Mouse (Mus musculus) midbrain, embryonic 13.5 days (tissue): ENCODE results near the gene Adora1. TPM values are rescaled to one million over a fixed set of nuclear protein-coding genes. Genes with fewer than 3 reads are reported as not detected.

ENCODE experiments used
- ATAC-seq: fragments of 200-750 bp; cut with Nextera tagmentation; 2 replicates; pipeline ENCODE4 v1.8.0; 2017; ENCODE audit warnings: mild to moderate bottlenecking, moderate TSS enrichment, moderate library complexity
- H3K27ac ChIP-seq: fragments of 300-500 bp; sonication (generic); 2 replicates; pipeline ENCODE4 v1.5.1; 2015; ENCODE audit warnings: inconsistent platforms, mild to moderate bottlenecking, moderate library complexity
- H3K27me3 ChIP-seq: fragments of 300-500 bp; sonication (generic); 2 replicates; pipeline ENCODE4 v1.6.1; 2015; ENCODE audit warnings: mild to moderate bottlenecking, inconsistent platforms
- H3K36me3 ChIP-seq: fragments of 300-500 bp; sonication (generic); 2 replicates; pipeline ENCODE4 v1.6.1; 2015; ENCODE audit warnings: mild to moderate bottlenecking, inconsistent platforms
- H3K4me1 ChIP-seq: fragments of 300-500 bp; sonication (generic); replicated peaks from 2 replicates; pipeline ENCODE4 v1.6.1; 2015; ENCODE audit warnings: inconsistent platforms
- H3K4me2 ChIP-seq: fragments of 300-500 bp; sonication (generic); replicated peaks from 2 replicates; pipeline ENCODE4 v1.6.1; 2015; ENCODE audit warnings: moderate library complexity, mild to moderate bottlenecking, inconsistent platforms
- H3K4me3 ChIP-seq: fragments of 300-500 bp; sonication (generic); replicated peaks from 2 replicates; pipeline ENCODE4 v1.5.1; 2015; ENCODE audit warnings: mild to moderate bottlenecking, inconsistent platforms
- H3K9ac ChIP-seq: fragments of 300-500 bp; sonication (generic); replicated peaks from 2 replicates; pipeline ENCODE4 v1.6.1; 2015; ENCODE audit warnings: mild to moderate bottlenecking, inconsistent platforms
- H3K9me3 ChIP-seq: fragments of 300-500 bp; sonication (generic); 2 replicates; pipeline ENCODE4 v1.6.1; 2016; ENCODE audit warnings: mild to moderate bottlenecking, inconsistent platforms
- WGBS: fragments of 180-500 bp; shearing (Covaris S2); methylation state at CpG from one replicate; pipeline ENCODE4 v1.1.7; 2015; 5-methylcytosine and 5-hydroxymethylcytosine counted together
- polyA plus RNA-seq: library from polyadenylated mRNA; unstranded; fragments of >200 nt; fragmentation: Nextera tagmentation; extraction: Ambion mirVana; gene quantifications from 2 replicates; pipeline ENCODE4 v1.2.1, GENCODE M21; 2015

Adora1 gene
- polyA plus RNA-seq, 1 experiment from 2014 or later: 4.6 TPM

DNA sequence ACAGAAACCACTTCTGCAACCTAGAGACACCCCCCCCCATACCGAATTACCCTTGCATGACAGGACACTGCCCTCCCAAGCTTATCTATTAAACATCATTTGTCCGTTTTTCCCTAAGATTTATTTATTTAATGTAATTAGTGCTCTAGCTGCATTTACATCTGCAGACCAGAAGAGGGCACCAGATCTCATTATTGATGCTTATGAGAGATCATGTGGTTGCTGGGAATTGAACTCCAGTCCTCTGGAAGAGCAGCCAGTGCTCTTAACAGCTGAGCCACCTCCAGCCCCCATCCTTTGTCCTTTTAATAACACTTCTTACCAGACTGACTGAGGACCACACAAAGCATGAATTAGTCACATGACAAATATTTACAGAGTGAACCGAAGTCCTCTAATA lies 80.6 kb downstream of the Adora1 start:
- no peak for ATAC-seq
- Histone ChIP-seq H3K9me3 (peaks cover 3% of the 10 kb centered on the region; the same call in 1 of the 2 replicates), H3K9ac (no peak overlapping the region), H3K27ac (no peak overlapping the region), H3K36me3 (no peaks in the 10 kb centered on the region), H3K4me2 (no peak overlapping the region), H3K4me1 (no peaks in the 10 kb centered on the region), H3K4me3 (no peak overlapping the region), H3K27me3 (0 out of 2 replicates have a peak, but pooled peaks cover 10% of the 10 kb centered on the region)
- 56% methylated on average over 3 of the region's 3 CpGs for WGBS

DNA sequence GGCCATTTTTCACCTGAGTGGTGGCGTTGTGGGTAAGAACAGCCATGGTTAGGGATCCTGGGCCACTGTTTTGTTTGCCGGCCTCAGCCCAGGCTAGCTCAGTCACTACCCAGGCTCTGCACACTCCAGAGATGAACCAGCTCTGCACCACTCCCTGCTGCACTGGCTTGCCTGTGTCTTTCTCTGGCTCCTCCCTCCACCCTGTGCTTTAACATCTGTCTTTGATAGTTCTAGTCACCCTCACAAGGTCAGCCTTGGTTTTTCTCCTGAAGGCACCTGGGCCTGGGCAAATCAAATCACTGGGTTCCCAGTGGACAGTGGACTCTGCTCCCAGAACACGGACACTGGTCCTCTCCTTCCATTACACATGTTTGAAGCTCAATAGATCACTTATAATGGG lies 81.1 kb downstream of the Adora1 start:
- Histone ChIP-seq H3K9ac (no peak overlapping the region), H3K4me1 (no peaks in the 10 kb centered on the region), H3K36me3 (no peaks in the 10 kb centered on the region), H3K4me2 (no peak overlapping the region), H3K27me3 (0 out of 2 replicates have a peak, but pooled peaks cover 10% of the 10 kb centered on the region), H3K27ac (no peak overlapping the region), H3K9me3 (peaks cover 3% of the 10 kb centered on the region; the same call in 1 of the 2 replicates), H3K4me3 (no peak overlapping the region)
- no peak for ATAC-seq
- 88% methylated on average over 3 of the region's 3 CpGs for WGBS

GRCm38 (mm10) chr1:134152626-134153590 lies 82.3 kb downstream of the Adora1 start:
- no peaks in the 10 kb centered on the region for H3K9me3 ChIP-seq
- 79% methylated on average over 21 of the region's 21 CpGs for WGBS

DNA sequence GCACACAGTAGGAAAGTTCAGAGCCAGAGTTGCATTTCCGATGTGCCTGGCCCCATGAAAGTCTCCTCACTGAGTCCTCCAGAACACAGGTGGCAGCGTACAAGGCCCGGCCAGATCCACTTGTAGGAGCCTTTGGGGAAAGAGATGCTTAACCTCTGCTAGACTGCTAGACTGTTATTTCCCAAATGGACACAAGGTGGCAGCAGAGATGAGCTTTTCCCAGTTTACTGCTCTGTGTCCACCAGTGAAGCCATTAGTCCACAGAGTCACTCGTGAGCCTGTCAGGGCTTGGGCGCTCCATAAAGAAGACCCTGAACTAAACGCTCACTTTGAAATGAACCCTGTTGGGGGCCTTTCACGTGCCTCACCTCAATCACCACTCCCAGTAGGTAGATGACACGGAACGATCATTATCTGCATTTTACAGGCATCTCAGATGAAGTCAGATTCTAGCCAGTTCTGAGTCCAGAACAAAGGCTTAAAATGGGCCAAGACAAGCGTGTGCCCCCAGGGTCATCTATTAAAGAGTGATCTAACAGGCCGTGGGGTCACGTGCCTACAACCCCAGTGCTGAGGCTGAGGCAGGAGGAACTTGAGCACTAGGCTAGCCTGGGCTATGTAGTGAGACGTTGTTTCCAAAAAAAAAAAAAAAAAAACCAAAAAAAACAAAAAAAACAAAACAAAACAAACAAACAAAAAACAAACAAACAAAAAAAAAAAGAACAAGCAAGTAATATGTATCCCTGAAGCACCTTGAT lies 83.4 kb downstream of the Adora1 start:
- Histone ChIP-seq H3K4me1 (no peaks in the 10 kb centered on the region), H3K27me3 (0 out of 2 replicates have a peak, but pooled peaks cover 10% of the 10 kb centered on the region), H3K9me3 (no peaks in the 10 kb centered on the region), H3K27ac (no peak overlapping the region), H3K9ac (no peak overlapping the region), H3K4me2 (no peak overlapping the region), H3K4me3 (no peak overlapping the region), H3K36me3 (no peaks in the 10 kb centered on the region)
- 33% methylated on average over 13 of the region's 13 CpGs for WGBS
- peak; percentile 88 for ATAC-seq

More at GRCm38 (mm10) chr1:134152626-134153590, 82.3 kb downstream of the Adora1 start:
- ATAC-seq: no peak
- H3K4me1 ChIP-seq: no peaks in the 10 kb centered on the region
- no peak overlapping the region for H3K4me3 ChIP-seq
- 0 out of 2 replicates have a peak, but pooled peaks cover 10% of the 10 kb centered on the region for H3K27me3 ChIP-seq
- H3K9ac ChIP-seq: no peak overlapping the region
- no peak overlapping the region for H3K27ac ChIP-seq
- H3K4me2 ChIP-seq: no peak overlapping the region
- H3K36me3 ChIP-seq: no peaks in the 10 kb centered on the region

DNA sequence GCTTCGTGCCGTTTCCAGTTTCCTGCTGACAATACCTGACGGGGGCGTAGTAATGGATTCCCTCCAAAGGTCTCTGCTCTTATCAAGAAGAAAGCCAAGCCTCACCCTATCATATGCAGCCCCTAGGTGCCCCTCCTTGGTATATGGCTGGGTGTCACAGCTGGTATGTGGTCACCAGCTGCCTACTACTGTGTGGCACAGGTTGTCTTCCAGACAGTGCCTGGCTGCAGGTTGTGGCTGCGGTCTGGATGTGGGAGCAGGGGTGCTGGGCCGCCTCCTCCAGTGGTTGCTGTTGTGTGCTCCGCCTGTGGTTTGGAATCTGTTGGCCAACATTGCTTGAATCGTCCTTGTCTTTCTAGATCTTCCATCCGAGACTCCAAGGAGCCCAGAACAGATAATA lies 84.5 kb downstream of the Adora1 start:
- no peak for ATAC-seq
- no peak overlapping the region for H3K4me3 ChIP-seq
- WGBS: 92% methylated on average over 9 of the region's 9 CpGs
- H3K27me3 ChIP-seq: 0 out of 2 replicates have a peak, but pooled peaks cover 10% of the 10 kb centered on the region
- no peak overlapping the region for H3K9ac ChIP-seq
- H3K27ac ChIP-seq: no peak overlapping the region
- H3K36me3 ChIP-seq: no peaks in the 10 kb centered on the region
- H3K4me2 ChIP-seq: no peak overlapping the region
- no peaks in the 10 kb centered on the region for H3K9me3 ChIP-seq
- H3K4me1 ChIP-seq: no peaks in the 10 kb centered on the region

DNA sequence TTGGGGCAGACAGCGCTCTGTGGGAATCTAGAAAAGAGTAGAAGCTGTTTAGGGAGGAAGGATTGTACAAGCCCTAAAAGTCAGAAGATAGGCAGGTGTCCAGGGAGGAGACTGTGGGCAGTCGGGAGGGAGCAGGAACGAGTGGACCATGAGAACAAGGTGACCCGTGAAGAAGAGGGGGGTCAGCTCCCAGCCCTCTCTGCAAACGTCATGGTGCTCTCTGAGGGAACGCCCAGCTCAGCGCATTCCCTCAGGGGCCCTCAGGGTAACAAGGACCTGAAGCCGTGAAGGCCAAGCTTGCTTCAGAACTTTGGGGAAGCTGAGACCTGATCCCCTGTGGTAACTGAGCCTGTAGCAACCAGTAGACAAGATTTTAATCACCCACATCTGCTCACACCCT lies 85.2 kb downstream of the Adora1 start:
- Histone ChIP-seq H3K4me2 (no peak overlapping the region), H3K9me3 (no peaks in the 10 kb centered on the region), H3K9ac (no peak overlapping the region), H3K36me3 (no peaks in the 10 kb centered on the region), H3K27me3 (0 out of 2 replicates have a peak, but pooled peaks cover 10% of the 10 kb centered on the region), H3K4me3 (no peak overlapping the region), H3K4me1 (no peaks in the 10 kb centered on the region), H3K27ac (no peak overlapping the region)
- WGBS: 76% methylated on average over 8 of the region's 8 CpGs
- no peak for ATAC-seq

Other genes starting within 250 kb of the Adora1 start
- gene Fmod, start 198.2 kb downstream of the Adora1 start, polyA plus RNA-seq: 5.5 and 5.7 TPM in 2 replicates
- 109 and 110 TPM in 2 replicates for gene Btg2, start 156.3 kb downstream of the Adora1 start, polyA plus RNA-seq
- gene Chit1, start 124.2 kb downstream of the Adora1 start, polyA plus RNA-seq: 0.09 and 0.27 TPM in 2 replicates
- gene Chil1, start 53.3 kb downstream of the Adora1 start, polyA plus RNA-seq: 2.6 and 3.2 TPM in 2 replicates
- 0.09 and 0.19 TPM in 2 replicates for gene Mybph, start 42.0 kb downstream of the Adora1 start, polyA plus RNA-seq
- gene Myog, start 54.6 kb upstream of the Adora1 start, polyA plus RNA-seq: not detected in 2 replicates
- 6.5 and 7.0 TPM in 2 replicates for gene Ppfia4, start 97.5 kb upstream of the Adora1 start, polyA plus RNA-seq
- 128 TPM in 2 replicates for gene Tmem183a, start 126.5 kb upstream of the Adora1 start, polyA plus RNA-seq
- gene 4933406M09Rik, start 150.5 kb upstream of the Adora1 start, polyA plus RNA-seq: not detected in 2 replicates
- gene Cyb5r1, start 170.1 kb upstream of the Adora1 start, polyA plus RNA-seq: 16.9 and 18.2 TPM in 2 replicates
- 63.5 and 68.2 TPM in 2 replicates for gene Adipor1, start 179.9 kb upstream of the Adora1 start, polyA plus RNA-seq
- gene Klhl12, start 220.1 kb upstream of the Adora1 start, polyA plus RNA-seq: 32.1 and 32.3 TPM in 2 replicates